Mouse (Mus musculus): Measurements from ENCODE around the gene Arid1b. TPM values are rescaled to one million over a fixed set of nuclear protein-coding genes. Genes with fewer than 3 reads are reported as not detected.

The Arid1b gene
- total and polyA plus RNA-seq, 3 experiments = 6.1 to 12.4 (median 9.7) TPM

DNA sequence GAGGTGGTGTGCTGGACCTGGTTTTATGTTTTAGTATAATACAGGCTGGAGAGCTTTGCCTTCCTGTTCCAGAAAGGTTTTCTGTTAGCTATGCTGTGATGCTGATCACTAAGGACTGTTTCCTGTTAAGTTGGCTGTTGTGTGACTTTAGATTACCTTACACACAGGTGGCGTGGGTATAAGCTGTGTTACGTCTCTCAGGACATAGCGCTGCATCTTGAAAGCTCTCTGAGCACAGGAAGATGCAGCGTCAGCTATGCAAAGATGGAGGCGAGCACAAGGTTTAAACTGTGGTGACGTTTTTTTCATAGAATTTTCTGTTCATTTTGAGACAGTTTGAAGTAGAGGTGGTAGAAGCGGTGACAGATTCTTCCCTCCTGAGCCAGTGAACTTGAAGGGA lies 174.5 kb downstream of the Arid1b start:
- no peaks in the 10 kb centered on the region for H3K9me3 ChIP-seq (replicated peaks; ENCODE audit: low read length)
- H3K9ac ChIP-seq (ENCODE audit: insufficient read depth, low read depth) = no peak overlapping the region
- peak overlapping the region in 1 of 3 experiments; percentile 17 for H3K4me3 ChIP-seq (replicated peaks in 1 of 3; ENCODE audit: low read depth in 2 of 3, low read length in 2 of 3, poor library complexity in 1 of 3)
- in situ Hi-C loops (cut with MboI; ENCODE audit: low pct_ligation_motif_present, low pct_unique_long_range_greater_than_20kb, low sequenced_read_pairs) (loop anchor here (25.0 kb wide), 1 partner anchor 381 kb away; no protein-coding TSS in a partner anchor), dilution Hi-C loops (cut with MboI; ENCODE audit: extremely low pct_ligation_motif_present, extremely low pct_unique_long_range_greater_than_20kb, low sequenced_read_pairs) (no loop called here)
- peaks cover 0 to 10% of the 10 kb centered on the region in 2 experiments for H3K36me3 ChIP-seq (replicated peaks in 1 of 2; ENCODE audit: control insufficient read depth in 1 of 2, insufficient read depth in 1 of 2, low read length in 1 of 2)
- H3K4me2 ChIP-seq (ENCODE audit: insufficient read depth, low read depth, poor library complexity, severe bottlenecking) = no peak overlapping the region
- peaks cover 22 to 90% of the 10 kb centered on the region in 2 experiments for H3K4me1 ChIP-seq (ENCODE audit: control insufficient read depth in 1 of 2, insufficient read depth in 2 of 2)
- no peak overlapping the region for H3K27ac ChIP-seq (ENCODE audit: insufficient read depth, low read depth)
- no peak for DNase-seq (ENCODE audit: extremely low read depth)
- TF ChIP-seq ETS1 (conservative IDR thresholded peaks at IDR 0.05; ENCODE audit: low read depth, low read length) = no peak
- TF ChIP-seq NELFE (IDR thresholded peaks at IDR 0.05; ENCODE audit: low read depth, low read length) = no peak
- TF ChIP-seq GABPA (IDR thresholded peaks at IDR 0.05; ENCODE audit: insufficient replicate concordance, low read depth, low read length) = no peak
- no peak for TF ChIP-seq MAZ (IDR thresholded peaks at IDR 0.05; ENCODE audit: low read depth, low read length)
- no peak for TF ChIP-seq CHD2 (IDR thresholded peaks at IDR 0.05; ENCODE audit: low read length)
- TF ChIP-seq NRF1 (IDR thresholded peaks at IDR 0.05; ENCODE audit: low read depth, low read length) = no peak
- no peak for TF ChIP-seq RCOR1 (conservative IDR thresholded peaks at IDR 0.05; ENCODE audit: low read depth, low read length)
- TF ChIP-seq TBP (conservative IDR thresholded peaks at IDR 0.05; ENCODE audit: low read depth, low read length) = no peak
- TF ChIP-seq CHD1 (IDR thresholded peaks at IDR 0.05; ENCODE audit: low read depth, low read length) = no peak
- no peak for TF ChIP-seq ZC3H11A (IDR thresholded peaks at IDR 0.05; ENCODE audit: low read depth, low read length)
- no peak for TF ChIP-seq HCFC1 (IDR thresholded peaks at IDR 0.05; ENCODE audit: low read depth, low read length)
- H3K79me2 ChIP-seq (replicated peaks; ENCODE audit: control insufficient read depth, extremely low read depth, insufficient read depth, poor library complexity, severe bottlenecking) = no peaks in the 10 kb centered on the region
- H3K27me3 ChIP-seq (replicated peaks) = no peaks in the 10 kb centered on the region

DNA sequence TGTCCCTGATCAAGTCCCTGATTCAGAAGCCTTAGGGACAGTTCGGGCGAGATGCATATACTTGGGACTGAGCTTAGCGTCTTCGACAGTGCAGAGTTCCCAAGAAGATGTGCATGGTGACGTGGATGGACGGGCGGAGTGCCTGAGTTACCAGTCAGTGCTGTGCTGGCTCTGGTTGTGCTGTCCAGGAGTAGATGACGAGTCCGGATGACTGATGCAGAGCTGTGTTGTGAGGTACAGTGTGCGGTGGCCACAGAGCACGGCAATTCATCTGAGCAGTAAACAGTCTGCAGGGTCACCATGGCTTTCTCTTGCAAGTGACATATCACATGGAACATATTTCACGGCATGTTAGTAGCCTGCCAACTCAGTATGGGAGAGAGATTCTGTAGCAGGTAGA lies 176.2 kb downstream of the Arid1b start:
- TF ChIP-seq IRF4 (IDR thresholded peaks at IDR 0.05; ENCODE audit: low read depth, low read length) (no peak), POLR2A (IDR thresholded peaks at IDR 0.05; ENCODE audit: low read depth, low read length) (no peak), ZMIZ1 (IDR thresholded peaks at IDR 0.05; ENCODE audit: low read depth, low read length) (no peak), ELF1 (IDR thresholded peaks at IDR 0.05; ENCODE audit: low read depth, low read length) (no peak), SIN3A (IDR thresholded peaks at IDR 0.05; ENCODE audit: low read length) (no peak), MAZ (IDR thresholded peaks at IDR 0.05; ENCODE audit: low read depth, low read length) (no peak), TBP (conservative IDR thresholded peaks at IDR 0.05; ENCODE audit: low read depth, low read length) (no peak), RAD21 (IDR thresholded peaks at IDR 0.05; ENCODE audit: low read depth, low read length) (no peak), POLR2AphosphoS2 (IDR thresholded peaks at IDR 0.05; ENCODE audit: low read depth, low read length) (no peak), CHD2 (IDR thresholded peaks at IDR 0.05; ENCODE audit: low read length) (no peak), PAX5 (IDR thresholded peaks at IDR 0.05; ENCODE audit: low read length) (no peak), ZKSCAN1 (IDR thresholded peaks at IDR 0.05; ENCODE audit: borderline replicate concordance, low read depth, low read length) (no peak), MYC (IDR thresholded peaks at IDR 0.05; ENCODE audit: low read depth, low read length) (no peak)
- no peaks in the 10 kb centered on the region for H3K9me3 ChIP-seq (replicated peaks; ENCODE audit: low read length)
- H3K79me2 ChIP-seq (replicated peaks; ENCODE audit: control insufficient read depth, extremely low read depth, insufficient read depth, poor library complexity, severe bottlenecking) = no peaks in the 10 kb centered on the region
- no peak overlapping the region for H3K4me3 ChIP-seq (replicated peaks in 1 of 3; ENCODE audit: low read depth in 2 of 3, low read length in 2 of 3, poor library complexity in 1 of 3)
- no peaks in the 10 kb centered on the region for H3K27me3 ChIP-seq (replicated peaks)
- in situ Hi-C loops (cut with MboI; ENCODE audit: low pct_ligation_motif_present, low pct_unique_long_range_greater_than_20kb, low sequenced_read_pairs) = loop anchor here (25.0 kb wide), 1 partner anchor 383 kb away; no protein-coding TSS in a partner anchor
- no peak for DNase-seq (ENCODE audit: extremely low read depth)
- H3K4me2 ChIP-seq (ENCODE audit: insufficient read depth, low read depth, poor library complexity, severe bottlenecking) = no peak overlapping the region
- H3K4me1 ChIP-seq (ENCODE audit: control insufficient read depth in 1 of 2, insufficient read depth in 2 of 2) = peaks cover 16 to 90% of the 10 kb centered on the region in 2 experiments
- dilution Hi-C loops (cut with MboI; ENCODE audit: extremely low pct_ligation_motif_present, extremely low pct_unique_long_range_greater_than_20kb, low sequenced_read_pairs) = no loop called here
- H3K36me3 ChIP-seq (replicated peaks in 1 of 2; ENCODE audit: control insufficient read depth in 1 of 2, insufficient read depth in 1 of 2, low read length in 1 of 2) = peaks cover 0 to 14% of the 10 kb centered on the region in 2 experiments
- H3K9ac ChIP-seq (ENCODE audit: insufficient read depth, low read depth) = no peak overlapping the region
- H3K27ac ChIP-seq (ENCODE audit: insufficient read depth, low read depth) = no peak overlapping the region

Data from CH12.LX (cell line).